Mouse (Mus musculus) left cerebral cortex, postnatal 4 days (tissue): Measurements from ENCODE around the gene Gm21409. TPM values are rescaled to one million over a fixed set of nuclear protein-coding genes. Genes with fewer than 3 reads are reported as not detected.
"Not testable (repeated sequence)": the region's sequence is repeated elsewhere in the genome, so short reads cannot be mapped to it uniquely, and the experiment has no call there.

Source experiments
- DNase-seq: peaks from one replicate; pipeline ENCODE4 v3.0.0-alpha.2; 2022
- intact Hi-C: fragments of 180-260 bp; cut with DNase I; formaldehyde crosslinking; loops from one replicate; pipeline ENCODE4 v1.15.1; 2025
- total RNA-seq, 2 experiments: library from RNA; stranded (reverse); gene quantifications; 2 replicates each; pipeline ENCODE4 v1.2.3; 2021

Gm21409 gene
- total RNA-seq = not detected

DNA sequence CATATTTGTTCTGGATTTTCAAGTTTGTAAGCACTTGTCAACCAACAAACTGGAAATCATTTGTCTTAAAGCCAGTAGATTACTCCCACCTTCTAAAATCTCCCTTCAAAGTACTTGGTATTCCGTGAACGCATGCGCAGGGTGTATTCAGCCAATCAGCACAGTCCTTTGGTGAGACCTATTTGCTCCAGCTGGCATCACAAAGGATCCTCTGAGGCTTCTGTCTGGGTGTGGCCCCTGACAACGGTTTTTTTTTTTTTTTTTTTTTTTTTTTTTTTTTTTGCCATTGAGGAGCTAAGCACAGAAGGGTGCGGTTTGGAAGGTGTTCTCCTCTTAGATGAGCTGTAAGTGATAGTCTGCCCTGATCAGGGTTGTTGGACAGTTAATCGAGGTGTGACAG is at the start of gene Gm21409:
TSS of gene Gm21409 (plus strand) at position 301 of the 400 bp plus-strand sequence.
- intact Hi-C loops, DNase-seq: not testable (repeated sequence)

Other genes starting within 250 kb of the Gm21409 start
- gene Gm21394, start 181.8 kb upstream of the Gm21409 start, total RNA-seq = not detected